Comparison of ENCODE assay signal across 7 mouse cellular contexts in genomic region chr2:159680641-159681040, GRCm38 (mm10).
"Had no signal": no experiment of that assay in that cellular context is flagged by ENCODE, and none has a peak within 500 bp of the region (broad histone marks: within the 10 kb centered on the region; RNA-seq: fewer than 3 reads in every experiment).

No protein-coding gene starts in this region.

- DNase-seq: lung, adult 18-20 months; lung, embryonic 14.5 days; lung, postnatal 10 days; right cerebral cortex, postnatal 14 days; thymus, adult 2 months; thymus, postnatal 25 days; thymus, postnatal 4 days had no signal
